Mouse (Mus musculus) hindbrain, postnatal 0 days (tissue): ENCODE results near the gene Cd40. TPM values are rescaled to one million over a fixed set of nuclear protein-coding genes. Genes with fewer than 3 reads are reported as not detected.

Experiments
- ATAC-seq: fragments of 200-750 bp; cut with Nextera tagmentation; 2 replicates; pipeline ENCODE4 v1.8.0; 2017; ENCODE audit warnings: mild to moderate bottlenecking, moderate TSS enrichment, moderate library complexity
- DNase-seq: peaks from one replicate; pipeline ENCODE4 v3.0.0-alpha.2; 2015; ENCODE audit warnings: low spot score
- H3K27ac ChIP-seq: fragments of 300-500 bp; sonication (generic); 2 replicates; pipeline ENCODE4 v1.5.1; 2014; ENCODE audit warnings: mild to moderate bottlenecking
- H3K27me3 ChIP-seq: fragments of 300-500 bp; sonication (generic); 2 replicates; pipeline ENCODE4 v1.6.1; 2014; ENCODE audit warnings: low read length, mixed read lengths; ENCODE audit not compliant: insufficient read depth
- H3K36me3 ChIP-seq: fragments of 300-500 bp; sonication (generic); 2 replicates; pipeline ENCODE4 v1.6.1; 2014; ENCODE audit warnings: low read length, mixed read lengths; ENCODE audit not compliant: insufficient read depth
- H3K4me1 ChIP-seq: fragments of 300-500 bp; sonication (generic); 2 replicates; pipeline ENCODE4 v1.6.1; 2014; ENCODE audit warnings: antibody characterized with exemption, low read length, mixed read lengths; ENCODE audit not compliant: insufficient read depth
- H3K4me2 ChIP-seq: fragments of 300-500 bp; sonication (generic); 2 replicates; pipeline ENCODE4 v1.6.1; 2014; ENCODE audit warnings: low read depth, mild to moderate bottlenecking, low read length, moderate library complexity, mixed read lengths
- H3K4me3 ChIP-seq: fragments of 300-500 bp; sonication (generic); 2 replicates; pipeline ENCODE4 v1.5.1; 2014; ENCODE audit warnings: low read length
- H3K9ac ChIP-seq: fragments of 300-500 bp; sonication (generic); replicated peaks from 2 replicates; pipeline ENCODE4 v1.6.1; 2014; ENCODE audit warnings: mild to moderate bottlenecking, low read length, moderate library complexity, mixed read lengths
- H3K9me3 ChIP-seq: fragments of 300-500 bp; sonication (generic); 2 replicates; pipeline ENCODE4 v1.6.1; 2016; ENCODE audit warnings: low read length, mixed read lengths
- CTCF ChIP-seq: IDR thresholded peaks from 2 replicates; pipeline ENCODE4 v1.5.1; 2016; ENCODE audit warnings: antibody characterized with exemption, control low read depth, low read depth
- WGBS: fragments of 180-500 bp; shearing (Covaris S2); extraction: QIAGEN DNeasy Blood & Tissue Kit; methylation state at CpG from one replicate; pipeline ENCODE4 v1.1.7; 2014; 5-methylcytosine and 5-hydroxymethylcytosine counted together
- polyA plus RNA-seq: library from polyadenylated mRNA; unstranded; fragments of >200 nt; fragmentation: Nextera tagmentation; extraction: Ambion mirVana; gene quantifications from 2 replicates; pipeline ENCODE4 v1.2.1, GENCODE M21; 2015
- total RNA-seq: library from RNA; depleted of rRNA; stranded (reverse); fragments of >200 nt; gene quantifications from 2 replicates; pipeline ENCODE4 v1.2.3, GENCODE M21; 2014

The Cd40 gene
- total and polyA plus RNA-seq, 2 experiments from 2014 or later, result 3.8 to 5.4 TPM

DNA sequence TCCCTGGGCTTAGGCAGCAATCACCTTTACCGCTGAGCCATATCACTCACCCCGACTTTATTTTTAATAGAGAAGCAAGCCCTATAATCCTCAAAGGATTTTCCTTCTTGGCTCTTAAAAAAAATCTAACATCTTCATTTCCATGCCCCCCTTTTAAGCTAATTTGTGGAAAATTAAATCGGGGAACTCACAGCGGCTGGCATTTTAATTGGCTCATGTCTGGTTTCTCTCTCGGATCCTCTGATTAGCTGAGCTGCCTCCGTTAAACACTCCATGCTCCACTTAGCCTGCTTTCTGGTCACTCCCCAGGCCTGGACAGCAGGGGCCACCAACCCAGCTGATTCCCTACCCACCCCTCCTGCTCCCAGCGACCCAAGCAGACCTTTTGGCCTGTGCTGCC is 37.0 kb downstream of the Cd40 start:
- no peak overlapping the region for H3K4me3 ChIP-seq
- no peaks in the 10 kb centered on the region for H3K9me3 ChIP-seq
- no peak for ATAC-seq
- H3K9ac ChIP-seq, result no peak overlapping the region
- H3K36me3 ChIP-seq, result no peaks in the 10 kb centered on the region
- no peak for TF ChIP-seq CTCF
- H3K4me2 ChIP-seq, result no peak overlapping the region
- no peak overlapping the region for H3K27ac ChIP-seq
- DNase-seq, result no peak
- WGBS, result 49% methylated on average over 7 of the region's 7 CpGs
- H3K4me1 ChIP-seq, result no peaks in the 10 kb centered on the region
- H3K27me3 ChIP-seq, result no peaks in the 10 kb centered on the region

- H3K9ac ChIP-seq, result no peak overlapping the region; the same call in 1 of the 2 replicates
- no peaks in the 10 kb centered on the region for H3K27me3 ChIP-seq
- no peak for TF ChIP-seq CTCF
- no peaks in the 10 kb centered on the region for H3K9me3 ChIP-seq
- no peaks in the 10 kb centered on the region for H3K36me3 ChIP-seq
- WGBS, result 19% methylated on average over 10 of the region's 10 CpGs
- DNase-seq, result peak; percentile 77
- H3K4me3 ChIP-seq, result no peak overlapping the region
- ATAC-seq, result peak; percentile 28; the same call in 1 of the 2 replicates
- no peak overlapping the region for H3K4me2 ChIP-seq
- no peak overlapping the region for H3K27ac ChIP-seq
- 0 out of 2 replicates have a peak, but pooled peaks cover 5% of the 10 kb centered on the region for H3K4me1 ChIP-seq
Observed at GRCm38 (mm10) chr2:165096367-165096766, 40.9 kb downstream of the Cd40 start.

- DNase-seq (no peak), ATAC-seq (no peak)
- Histone ChIP-seq H3K9me3 (no peaks in the 10 kb centered on the region), H3K4me2 (no peak overlapping the region), H3K4me3 (no peak overlapping the region), H3K27me3 (no peaks in the 10 kb centered on the region), H3K27ac (no peak overlapping the region), H3K4me1 (0 out of 2 replicates have a peak, but pooled peaks cover 5% of the 10 kb centered on the region), H3K36me3 (no peaks in the 10 kb centered on the region), H3K9ac (no peak overlapping the region)
- TF ChIP-seq CTCF, result no peak
- WGBS, result 80% methylated on average over 3 of the region's 3 CpGs
Observed at GRCm38 (mm10) chr2:165098861-165099260, 43.4 kb downstream of the Cd40 start.

DNA sequence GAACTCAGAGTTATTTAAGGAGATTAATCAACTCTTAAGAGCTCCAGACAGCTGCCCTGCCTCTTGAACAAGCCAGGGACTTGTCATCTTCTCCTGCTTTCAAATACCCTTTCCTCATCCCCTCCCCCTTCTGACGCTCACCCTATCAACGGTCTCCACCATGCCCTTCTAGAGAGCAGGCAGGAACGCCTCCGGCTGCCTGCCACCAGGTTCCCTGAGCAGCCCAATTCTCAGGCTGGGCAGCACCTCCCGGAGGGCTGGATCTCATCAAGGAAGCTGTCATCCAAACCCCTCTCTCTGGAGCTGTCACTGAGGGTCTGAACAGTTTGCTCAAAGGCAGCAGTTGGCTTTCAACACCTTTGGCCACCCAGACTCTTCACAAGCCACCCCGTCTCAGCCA is 45.3 kb downstream of the Cd40 start:
- Histone ChIP-seq H3K4me2 (no peak overlapping the region), H3K4me1 (0 out of 2 replicates have a peak, but pooled peaks cover 5% of the 10 kb centered on the region), H3K4me3 (no peak overlapping the region), H3K27me3 (no peaks in the 10 kb centered on the region; the same call in 1 of the 2 replicates), H3K27ac (no peak overlapping the region), H3K36me3 (no peaks in the 10 kb centered on the region), H3K9me3 (no peaks in the 10 kb centered on the region), H3K9ac (no peak overlapping the region)
- DNase-seq (no peak), ATAC-seq (no peak)
- WGBS, result 19% methylated on average over 6 of the region's 6 CpGs
- no peak for TF ChIP-seq CTCF

- no peaks in the 10 kb centered on the region for H3K36me3 ChIP-seq
- H3K9me3 ChIP-seq, result no peaks in the 10 kb centered on the region
- H3K9ac ChIP-seq, result no peak overlapping the region
- no peak for TF ChIP-seq CTCF
- H3K4me1 ChIP-seq, result 0 out of 2 replicates have a peak, but pooled peaks cover 5% of the 10 kb centered on the region
- no peak overlapping the region for H3K4me2 ChIP-seq
- 78% methylated on average over 3 of the region's 3 CpGs for WGBS
- no peaks in the 10 kb centered on the region; the same call in 1 of the 2 replicates for H3K27me3 ChIP-seq
- no peak for ATAC-seq
- no peak overlapping the region for H3K4me3 ChIP-seq
- H3K27ac ChIP-seq, result no peak overlapping the region
- DNase-seq, result no peak
Observed at GRCm38 (mm10) chr2:165102920-165103319, 47.5 kb downstream of the Cd40 start.

DNA sequence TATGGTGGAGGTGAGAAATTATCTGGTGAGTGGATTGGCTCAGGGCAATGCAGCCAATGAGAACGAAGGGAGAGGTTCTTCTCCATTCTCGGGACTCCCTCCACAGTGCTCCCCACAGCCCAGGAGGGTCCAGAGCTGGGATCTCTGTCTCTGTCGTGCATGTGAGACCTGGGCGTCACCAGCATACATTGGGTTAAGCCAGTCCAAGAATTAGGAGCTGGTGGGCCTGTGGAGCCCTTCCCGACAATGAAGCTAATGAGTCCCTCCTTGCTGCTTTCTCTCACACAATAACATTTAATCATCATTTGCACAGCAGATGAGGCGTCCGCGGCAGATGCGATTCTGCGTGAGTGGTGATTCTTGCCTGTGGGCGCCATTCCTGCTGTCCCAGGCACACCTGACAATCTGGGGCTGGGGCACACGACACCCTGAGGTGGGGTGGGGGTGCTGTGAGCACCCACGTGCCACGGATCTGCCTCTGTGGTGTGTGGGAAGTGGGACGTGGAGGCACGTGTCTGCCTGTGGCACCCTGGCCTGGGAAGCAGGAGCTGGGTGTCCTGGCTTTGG is 50.2 kb downstream of the Cd40 start:
- Histone ChIP-seq H3K9me3 (no peaks in the 10 kb centered on the region), H3K36me3 (no peaks in the 10 kb centered on the region), H3K4me2 (no peak overlapping the region), H3K9ac (no peak overlapping the region), H3K27me3 (no peaks in the 10 kb centered on the region; the same call in 1 of the 2 replicates), H3K4me1 (0 out of 2 replicates have a peak, but pooled peaks cover 5% of the 10 kb centered on the region), H3K4me3 (no peak overlapping the region), H3K27ac (no peak overlapping the region; the same call in 1 of the 2 replicates)
- no peak for ATAC-seq
- no peak for TF ChIP-seq CTCF
- WGBS, result 53% methylated on average over 16 of the region's 16 CpGs
- DNase-seq, result no peak

GRCm38 (mm10) chr2:165106585-165106984 is 51.2 kb downstream of the Cd40 start:
- 16% methylated on average over 18 of the region's 18 CpGs for WGBS
- no peak overlapping the region for H3K9ac ChIP-seq
- H3K27me3 ChIP-seq, result peaks cover 3% of the 10 kb centered on the region
- 0 out of 2 replicates have a peak, but pooled peaks have one; percentile 22 for TF ChIP-seq CTCF
- H3K4me1 ChIP-seq, result no peaks in the 10 kb centered on the region
- H3K9me3 ChIP-seq, result no peaks in the 10 kb centered on the region
- no peaks in the 10 kb centered on the region for H3K36me3 ChIP-seq
- no peak overlapping the region for H3K27ac ChIP-seq
- H3K4me2 ChIP-seq, result no peak overlapping the region
- ATAC-seq, result peak; percentile 36
- DNase-seq, result peak; percentile 45
- no peak overlapping the region for H3K4me3 ChIP-seq
